Comparison of ENCODE assay signal across 14 mouse cellular contexts in genomic region chr10:8960964-8961675, GRCm38 (mm10).
A peak's percentile ranks its signal among the peaks of the same experiment; 100 is the strongest.
DNase-seq lines count a peak whose midpoint lies in the region; ATAC-seq and TF ChIP-seq lines count a peak whose summit lies in the region.
"Had no signal": no experiment of that assay in that cellular context is flagged by ENCODE, and none has a peak within 500 bp of the region (broad histone marks: within the 10 kb centered on the region; RNA-seq: fewer than 3 reads in every experiment).

No protein-coding gene starts in this region.

- no peak overlapping the region for H3K9ac ChIP-seq in forebrain, embryonic 14.5 days (ENCODE audit: low read length)
- H3K9ac ChIP-seq in forebrain, embryonic 12.5 days, result no peak overlapping the region
- no peak overlapping the region for H3K9ac ChIP-seq in embryonic facial prominence, embryonic 14.5 days (ENCODE audit: low read depth, low read length)
- H3K9ac ChIP-seq in stomach, postnatal 0 days (ENCODE audit: low read length), result no peak overlapping the region
- H3K9ac ChIP-seq: liver, embryonic 15.5 days had no signal

- H3K27ac ChIP-seq in forebrain, embryonic 14.5 days (ENCODE audit: low read depth, low read length), result no peak overlapping the region; the same call in 1 of the 2 replicates
- no peak overlapping the region for H3K27ac ChIP-seq in forebrain, embryonic 12.5 days
- no peak overlapping the region for H3K27ac ChIP-seq in layer of hippocampus, adult 2 months
- H3K27ac ChIP-seq in embryonic facial prominence, embryonic 14.5 days (replicated peaks; ENCODE audit: low read depth, low read length), result no peak overlapping the region
- H3K27ac ChIP-seq in stomach, postnatal 0 days (replicated peaks), result no peak overlapping the region
- H3K27ac ChIP-seq: liver, embryonic 15.5 days had no signal

- 0 out of 2 replicates have a peak, but pooled peaks cover 3% of the 10 kb centered on the region for H3K27me3 ChIP-seq in forebrain, embryonic 14.5 days (replicated peaks; ENCODE audit: control insufficient read depth, insufficient read depth, low read length)
- H3K27me3 ChIP-seq in forebrain, embryonic 12.5 days, result no peaks in the 10 kb centered on the region
- H3K27me3 ChIP-seq in embryonic facial prominence, embryonic 14.5 days (replicated peaks; ENCODE audit: control insufficient read depth, insufficient read depth, low read length), result no peaks in the 10 kb centered on the region
- H3K27me3 ChIP-seq in stomach, postnatal 0 days (ENCODE audit: control insufficient read depth, insufficient read depth, low read length), result no peaks in the 10 kb centered on the region
- H3K27me3 ChIP-seq: liver, embryonic 15.5 days had no signal

- TF ChIP-seq EP300 in stomach, postnatal 0 days (optimal IDR thresholded peaks at IDR 0.05), result no peak

- H3K9me3 ChIP-seq in forebrain, embryonic 14.5 days (replicated peaks; ENCODE audit: control insufficient read depth, low read length), result no peaks in the 10 kb centered on the region
- no peaks in the 10 kb centered on the region for H3K9me3 ChIP-seq in forebrain, embryonic 12.5 days
- H3K9me3 ChIP-seq in embryonic facial prominence, embryonic 14.5 days (ENCODE audit: control insufficient read depth, low read length), result no peaks in the 10 kb centered on the region
- no peaks in the 10 kb centered on the region for H3K9me3 ChIP-seq in stomach, postnatal 0 days (ENCODE audit: control insufficient read depth, low read length)
- H3K9me3 ChIP-seq: liver, embryonic 15.5 days had no signal

- no peak overlapping the region for H3K4me2 ChIP-seq in forebrain, embryonic 14.5 days (ENCODE audit: low read length)
- H3K4me2 ChIP-seq in forebrain, embryonic 12.5 days, result no peak overlapping the region
- no peak overlapping the region for H3K4me2 ChIP-seq in embryonic facial prominence, embryonic 14.5 days (ENCODE audit: low read depth, low read length)
- H3K4me2 ChIP-seq in stomach, postnatal 0 days (replicated peaks; ENCODE audit: low read depth), result no peak overlapping the region
- H3K4me2 ChIP-seq: liver, embryonic 15.5 days had no signal

- peak; percentile 40; the same call in 1 of the 2 replicates for ATAC-seq in forebrain, embryonic 14.5 days
- no peak for ATAC-seq in forebrain, embryonic 12.5 days (ENCODE audit: low FRiP score)
- ATAC-seq in embryonic facial prominence, embryonic 14.5 days (ENCODE audit: low read depth), result no peak; the same call in 1 of the 2 replicates
- ATAC-seq in stomach, postnatal 0 days (ENCODE audit: low FRiP score, low TSS enrichment), result no peak

- no peak overlapping the region for H3K4me3 ChIP-seq in forebrain, embryonic 14.5 days (ENCODE audit: low read depth, low read length)
- H3K4me3 ChIP-seq in forebrain, embryonic 12.5 days (replicated peaks), result no peak overlapping the region
- H3K4me3 ChIP-seq in layer of hippocampus, adult 2 months, result no peak overlapping the region
- H3K4me3 ChIP-seq in embryonic facial prominence, embryonic 14.5 days (ENCODE audit: low read depth, low read length), result no peak overlapping the region
- H3K4me3 ChIP-seq in stomach, postnatal 0 days (ENCODE audit: low read depth, low read length), result no peak overlapping the region
- H3K4me3 ChIP-seq: liver, embryonic 15.5 days had no signal

- H3K4me1 ChIP-seq in forebrain, embryonic 14.5 days (ENCODE audit: control insufficient read depth, insufficient read depth, low read length), result no peaks in the 10 kb centered on the region
- no peaks in the 10 kb centered on the region; the same call in 1 of the 2 replicates for H3K4me1 ChIP-seq in forebrain, embryonic 12.5 days
- H3K4me1 ChIP-seq in embryonic facial prominence, embryonic 14.5 days (ENCODE audit: control insufficient read depth, insufficient read depth, low read length), result peaks cover 5% of the 10 kb centered on the region
- H3K4me1 ChIP-seq in stomach, postnatal 0 days (replicated peaks; ENCODE audit: control insufficient read depth, insufficient read depth), result no peaks in the 10 kb centered on the region
- H3K4me1 ChIP-seq: liver, embryonic 15.5 days had no signal

- DNase-seq in forebrain, embryonic 14.5 days (ENCODE audit: low spot score), result peak; percentile 51
- no peak for DNase-seq in layer of hippocampus, adult 2 months (ENCODE audit: low spot score in 2 of 2)
- DNase-seq in layer of hippocampus, adult 9-11 months, result no peak
- peak; percentile 53 for DNase-seq in embryonic facial prominence, embryonic 14.5 days (ENCODE audit: low spot score)
- DNase-seq in stomach, postnatal 0 days (ENCODE audit: low spot score), result no peak
- DNase-seq in gastrocnemius, adult 8-10 months (ENCODE audit: low spot score in 2 of 2), result no peak
- DNase-seq in gastrocnemius, postnatal 4 days (ENCODE audit: low spot score in 2 of 2), result no peak
- DNase-seq: adrenal gland, postnatal 14 days; cerebellum, adult 11 months; heart, adult 18-20 months; heart, postnatal 36 days; kidney, adult 8-10 months had no signal

- H3K36me3 ChIP-seq in forebrain, embryonic 14.5 days (ENCODE audit: control insufficient read depth, insufficient read depth, low read length), result no peaks in the 10 kb centered on the region
- no peaks in the 10 kb centered on the region for H3K36me3 ChIP-seq in forebrain, embryonic 12.5 days (replicated peaks)
- no peaks in the 10 kb centered on the region for H3K36me3 ChIP-seq in embryonic facial prominence, embryonic 14.5 days (ENCODE audit: control insufficient read depth, insufficient read depth, low read length)
- no peaks in the 10 kb centered on the region for H3K36me3 ChIP-seq in stomach, postnatal 0 days (ENCODE audit: control insufficient read depth, insufficient read depth, low read length)
- H3K36me3 ChIP-seq: liver, embryonic 15.5 days had no signal

- 34% methylated on average over 10 of the region's 10 CpGs for WGBS in forebrain, embryonic 14.5 days
- WGBS in forebrain, embryonic 12.5 days, result 46% methylated on average over 10 of the region's 10 CpGs
- 45% methylated on average over 10 of the region's 10 CpGs for WGBS in embryonic facial prominence, embryonic 14.5 days
- WGBS in stomach, postnatal 0 days, result 62% methylated on average over 10 of the region's 10 CpGs

- peak; percentile 53 for TF ChIP-seq CTCF in layer of hippocampus, adult 2 months (conservative IDR thresholded peaks at IDR 0.05)
- TF ChIP-seq CTCF in stomach, postnatal 0 days (IDR thresholded peaks at IDR 0.05; ENCODE audit: low read depth), result peak; percentile 54

Comparison
In these comparisons a context has a peak if more than half of its experiments do, and no peak if none do; other contexts are left out.
1. DNase-seq: peak in forebrain, embryonic 14.5 days (single experiment) and embryonic facial prominence, embryonic 14.5 days (single experiment); none in layer of hippocampus, adult 2 months (0 of 2), layer of hippocampus, adult 9-11 months (single experiment), stomach, postnatal 0 days (single experiment), gastrocnemius, adult 8-10 months (0 of 2) and gastrocnemius, postnatal 4 days (0 of 2).